Mouse (Mus musculus) C2C12 (cell line): ENCODE measurements around the gene Ier5l.

Experiments used
- CTCF ChIP-seq: IDR thresholded peaks from one replicate; pipeline ENCODE4 v1.5.1; 2011; ENCODE audit not compliant: control insufficient read depth, insufficient read depth, insufficient read length
- MAX ChIP-seq: IDR thresholded peaks from one replicate; pipeline ENCODE4 v1.6.1; 2011; ENCODE audit warnings: mild to moderate bottlenecking, control low read depth
- MYOD1 ChIP-seq: IDR thresholded peaks from one replicate; pipeline ENCODE4 v1.6.1; 2011; ENCODE audit warnings: low read depth; ENCODE audit not compliant: control insufficient read depth, insufficient read length
- MYOG ChIP-seq: IDR thresholded peaks from one replicate; pipeline ENCODE4 v1.6.1; 2011; ENCODE audit not compliant: control insufficient read depth, insufficient read length; ENCODE audit errors: extremely low read depth

- TF ChIP-seq CTCF, result no peak
- TF ChIP-seq MAX, result peak; percentile 71
- TF ChIP-seq MYOD1, result peak; percentile 87
- TF ChIP-seq MYOG, result no peak
Observed at GRCm38 (mm10) chr2:30487597-30487996, 13.6 kb upstream of the Ier5l start.
